Mouse (Mus musculus) natural killer cell, adult 2 months (primary cell): ENCODE data around the gene Ntsr1.

Source experiments
- DNase-seq, 2 experiments: peaks; one replicate each; pipeline ENCODE4 v3.0.0; 2022; ENCODE audit warnings: low spot score in 2 of 2

The Ntsr1 gene

DNA sequence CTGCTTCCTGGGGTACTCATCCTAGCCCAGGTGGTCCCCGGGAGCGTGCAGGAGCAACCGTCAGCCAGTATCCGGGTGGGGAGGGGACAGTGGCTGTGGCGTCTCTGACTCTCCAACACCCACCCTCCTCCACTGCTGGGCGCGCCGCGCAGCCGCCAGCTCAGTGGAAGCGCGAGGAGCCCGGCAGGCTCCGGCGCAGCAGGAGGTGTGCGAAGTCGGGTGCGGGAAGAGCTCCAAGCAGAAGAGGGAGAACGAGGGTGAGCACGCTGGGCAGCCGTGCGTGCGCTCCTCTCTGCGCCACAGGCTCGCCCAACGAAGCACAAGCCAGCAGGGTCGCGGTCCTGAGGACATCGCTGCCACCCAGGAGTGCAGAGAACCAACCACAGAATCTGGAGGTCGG is at the start of gene Ntsr1:
Ntsr1 (plus strand) TSS at position 236 of the 400 bp plus-strand sequence.
- no peak for DNase-seq

GRCm38 (mm10) chr2:180450529-180450928 is 49.2 kb upstream of the Ntsr1 start:
- DNase-seq, result no peak

GRCm38 (mm10) chr2:180455723-180456698 is 43.8 kb upstream of the Ntsr1 start, which contains the start of gene Slco4a1:
Gene Slco4a1 (plus strand): TSS chr2:180456245.
- DNase-seq, result peak; percentile 84 to 88

GRCm38 (mm10) chr2:180456705-180457104 is 43.1 kb upstream of the Ntsr1 start:
- no peak for DNase-seq

GRCm38 (mm10) chr2:180457680-180458079 is 42.1 kb upstream of the Ntsr1 start:
- DNase-seq, result no peak

DNA sequence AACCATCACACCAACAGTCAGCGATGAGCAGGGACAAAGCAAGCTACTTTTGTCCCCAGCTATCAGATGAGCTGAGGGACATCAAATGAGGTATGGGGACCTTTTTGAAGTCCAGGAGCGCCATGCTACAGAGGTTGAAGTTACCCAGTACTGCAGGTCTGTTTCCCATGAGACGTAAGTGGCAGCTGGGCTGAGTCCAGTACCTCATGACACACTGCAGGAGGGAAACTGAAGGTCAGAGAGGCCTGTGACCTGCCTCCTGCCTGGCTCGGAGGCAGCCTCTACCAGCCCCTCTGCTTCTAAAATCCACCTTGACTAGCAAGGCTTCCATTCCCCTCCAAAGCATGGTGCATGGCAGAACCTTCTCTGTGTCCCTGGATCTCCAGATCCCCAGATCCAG is 40.3 kb upstream of the Ntsr1 start:
- DNase-seq, result no peak

DNA sequence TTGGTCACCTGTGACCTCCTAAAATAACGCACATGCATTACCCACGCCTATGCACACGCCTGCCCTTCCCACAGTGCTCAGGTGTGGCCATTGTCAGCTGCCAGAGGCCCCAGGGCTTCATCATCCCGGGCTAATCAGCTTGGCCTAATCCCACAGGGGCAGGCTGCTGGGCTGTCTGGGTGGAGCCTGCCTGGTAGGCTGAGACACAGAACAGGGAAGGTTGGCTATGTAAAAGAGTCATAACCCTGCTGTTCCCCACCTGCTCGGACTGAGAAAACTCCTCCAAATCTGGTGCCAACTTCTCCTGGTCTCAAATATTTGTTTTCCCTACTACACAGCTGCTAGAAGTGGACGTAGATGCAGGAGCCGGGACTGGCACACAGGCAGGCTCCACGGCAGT is 39.0 kb upstream of the Ntsr1 start:
- DNase-seq, result no peak

DNA sequence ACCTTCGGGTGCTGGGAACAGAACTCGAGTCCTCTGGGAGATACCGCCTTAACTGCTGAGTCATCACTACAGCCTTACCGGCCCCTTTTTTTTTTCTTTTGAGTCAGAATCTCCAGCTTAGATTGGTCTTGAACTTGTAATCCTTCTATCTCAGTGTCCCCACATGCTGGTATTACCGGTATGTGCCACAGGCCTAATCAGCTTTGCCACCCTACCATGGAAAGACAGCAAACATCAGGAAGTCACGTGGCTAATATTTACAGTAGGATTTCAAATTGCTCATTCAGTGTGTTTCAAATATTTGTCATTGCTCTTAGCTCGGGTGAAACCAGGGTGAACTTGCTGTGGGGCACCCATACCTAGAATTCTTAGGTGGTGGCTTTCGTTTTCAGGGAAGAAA is 37.2 kb upstream of the Ntsr1 start:
- no peak for DNase-seq

DNA sequence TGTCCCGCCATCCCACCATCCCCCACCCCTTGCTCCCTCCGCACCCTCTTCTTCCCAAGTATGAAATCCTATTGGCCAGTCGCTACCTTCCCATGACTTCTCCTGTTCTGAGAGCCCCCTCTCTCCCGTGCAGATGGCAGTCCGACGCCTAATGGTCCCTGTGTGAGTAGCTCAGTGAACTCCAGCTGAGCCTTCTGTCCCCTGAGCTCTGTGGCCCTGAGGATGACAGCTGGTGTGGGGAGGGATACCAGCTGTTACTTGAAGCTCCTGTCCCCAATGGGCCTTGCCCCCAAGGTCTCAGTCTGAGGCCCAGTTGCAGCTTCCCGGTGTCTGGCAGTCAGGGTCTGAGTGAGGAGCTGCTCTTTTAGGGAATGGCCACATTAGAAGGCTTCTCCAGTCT is 33.3 kb upstream of the Ntsr1 start:
- DNase-seq, result no peak

DNA sequence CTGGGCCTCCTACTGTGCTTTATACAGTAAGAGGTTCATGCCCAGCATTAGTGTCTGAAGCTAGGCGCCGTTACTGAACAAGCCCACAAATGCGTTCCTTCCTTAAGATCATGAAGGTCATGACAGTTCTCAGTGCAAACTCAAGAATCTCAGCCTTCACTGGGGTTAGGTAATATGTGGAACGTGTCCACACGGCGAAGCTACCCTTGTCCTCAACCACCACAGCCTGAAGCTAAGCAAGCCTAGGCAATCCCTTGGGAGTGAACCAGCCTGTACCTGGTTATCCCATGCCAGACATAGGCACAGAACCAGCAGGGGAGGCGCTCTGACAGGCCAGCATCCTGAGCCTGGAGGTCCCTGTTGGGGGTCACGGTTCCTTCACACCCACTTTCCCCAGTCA is 30.9 kb upstream of the Ntsr1 start:
- DNase-seq, result no peak

DNA sequence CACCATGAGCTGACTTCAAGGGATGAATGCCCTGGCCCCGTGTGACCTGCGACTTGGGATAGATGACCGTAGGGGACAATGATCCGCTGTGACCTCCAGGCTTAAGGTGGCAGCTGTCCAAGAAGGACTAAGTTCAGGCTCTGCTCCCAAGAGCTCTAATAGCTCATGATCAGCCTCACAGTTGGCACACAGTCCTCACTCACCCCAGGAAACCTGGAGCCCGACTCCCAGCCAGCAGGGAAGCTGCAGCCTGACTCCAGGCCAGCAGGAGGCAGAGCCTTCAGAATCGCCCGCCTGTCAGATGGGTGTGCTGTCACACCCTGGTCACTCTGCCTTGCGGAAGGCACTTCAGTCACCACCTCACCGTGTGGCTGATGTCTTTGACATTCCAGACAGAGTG is 30.0 kb upstream of the Ntsr1 start:
- no peak for DNase-seq

GRCm38 (mm10) chr2:180472306-180473079 is 27.3 kb upstream of the Ntsr1 start:
- peak in 1 of 2 experiments; percentile 36 for DNase-seq

GRCm38 (mm10) chr2:180473080-180473440 is 26.7 kb upstream of the Ntsr1 start:
- peak in 1 of 2 experiments; percentile 27 for DNase-seq

- DNase-seq, result no peak
Measured at GRCm38 (mm10) chr2:180474864-180475263, 24.9 kb upstream of the Ntsr1 start.

GRCm38 (mm10) chr2:180482274-180482673 is 17.5 kb upstream of the Ntsr1 start:
- DNase-seq, result no peak

DNA sequence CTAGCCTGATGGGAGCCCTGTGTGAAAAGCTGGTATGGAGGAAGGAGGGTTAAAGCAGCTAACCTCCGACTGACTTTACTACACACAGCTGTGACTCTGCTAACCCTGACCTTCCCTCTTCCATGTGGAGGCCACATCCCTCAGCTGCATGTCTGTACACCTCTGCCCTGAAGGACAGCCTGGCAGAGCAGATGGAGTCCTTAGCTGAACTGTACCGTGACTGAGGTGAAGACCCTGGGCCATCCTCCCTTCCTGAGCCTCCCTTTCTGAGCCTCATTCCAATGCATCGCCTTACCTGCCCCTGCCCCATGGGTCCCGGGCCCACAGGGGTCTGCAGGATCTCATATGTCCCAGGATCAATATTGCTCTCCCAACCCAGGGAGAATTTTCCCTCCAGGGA is 14.9 kb upstream of the Ntsr1 start:
- no peak for DNase-seq

- DNase-seq, result no peak
Measured at GRCm38 (mm10) chr2:180485306-180485705, 14.5 kb upstream of the Ntsr1 start.

GRCm38 (mm10) chr2:180488210-180488751 is 11.5 kb upstream of the Ntsr1 start:
- no peak for DNase-seq

GRCm38 (mm10) chr2:180495906-180496305 is 3.9 kb upstream of the Ntsr1 start:
- DNase-seq, result no peak

GRCm38 (mm10) chr2:180500726-180501125 is 950 bp downstream of the Ntsr1 start:
- no peak for DNase-seq

GRCm38 (mm10) chr2:180501217-180501967 is 1.6 kb downstream of the Ntsr1 start:
- DNase-seq, result no peak

DNA sequence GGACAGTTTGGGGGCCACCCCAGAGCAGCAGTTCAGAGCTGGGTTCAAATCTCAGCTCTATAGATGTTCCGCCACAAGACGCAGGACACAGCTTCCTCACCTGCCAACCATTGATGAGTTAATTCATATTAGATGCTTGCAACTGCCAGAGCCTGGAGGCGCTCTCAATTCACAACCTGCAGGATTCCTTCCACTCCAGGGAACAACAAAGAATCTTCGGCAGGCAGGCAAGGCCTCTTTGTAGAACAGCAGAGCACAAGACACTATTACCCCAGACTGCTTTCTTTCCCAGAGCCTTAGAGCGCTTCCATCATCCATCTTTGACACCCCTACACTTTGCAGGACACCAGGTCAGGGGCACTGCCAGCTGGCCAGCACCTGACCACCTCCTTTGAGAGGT is 6.5 kb downstream of the Ntsr1 start:
- DNase-seq, result no peak
